Mouse (Mus musculus): ENCODE measurements around the gene Olfr625-ps1. TPM values are rescaled to one million over a fixed set of nuclear protein-coding genes. Genes with fewer than 3 reads are reported as not detected.

Gene Olfr625-ps1
- total RNA-seq (2014; rRNA removed; ENCODE audit: low replicate concordance) (not detected in 2 replicates), polyA plus RNA-seq (2015; fragmentation: Nextera tagmentation; extraction: Ambion mirVana) (not detected in 2 replicates)

GRCm38 (mm10) chr7:103682420-103682819 is at the start of gene Olfr625-ps1:
Gene Olfr625-ps1 (plus strand): TSS chr7:103682720.
- ATAC-seq (ENCODE audit: insufficient read depth, low read depth) (no peak), DNase-seq (ENCODE audit: low spot score) (no peak)
- Histone ChIP-seq H3K9ac (replicated peaks; ENCODE audit: low read depth, low read length) (no peak within 1 kb of the TSS), H3K9me3 (replicated peaks; ENCODE audit: control insufficient read depth, low read length) (no peaks in the 10 kb centered on the region), H3K4me3 (ENCODE audit: low read depth, low read length) (no peak within 1 kb of the TSS), H3K36me3 (replicated peaks; ENCODE audit: control insufficient read depth, insufficient read depth, low read length) (no peaks in the 10 kb centered on the region), H3K4me1 (ENCODE audit: control insufficient read depth, insufficient read depth) (no peaks in the 10 kb centered on the region), H3K27ac (ENCODE audit: low read depth) (no peak within 1 kb of the TSS), H3K4me2 (ENCODE audit: low read depth, low read length) (no peak within 1 kb of the TSS), H3K27me3 (ENCODE audit: control insufficient read depth, insufficient read depth, low read length) (no peaks in the 10 kb centered on the region)
- no peak for TF ChIP-seq CTCF (IDR thresholded peaks at IDR 0.05; ENCODE audit: low read depth)
- no peak for TF ChIP-seq EP300 (IDR thresholded peaks at IDR 0.05; ENCODE audit: low read depth)

DNA sequence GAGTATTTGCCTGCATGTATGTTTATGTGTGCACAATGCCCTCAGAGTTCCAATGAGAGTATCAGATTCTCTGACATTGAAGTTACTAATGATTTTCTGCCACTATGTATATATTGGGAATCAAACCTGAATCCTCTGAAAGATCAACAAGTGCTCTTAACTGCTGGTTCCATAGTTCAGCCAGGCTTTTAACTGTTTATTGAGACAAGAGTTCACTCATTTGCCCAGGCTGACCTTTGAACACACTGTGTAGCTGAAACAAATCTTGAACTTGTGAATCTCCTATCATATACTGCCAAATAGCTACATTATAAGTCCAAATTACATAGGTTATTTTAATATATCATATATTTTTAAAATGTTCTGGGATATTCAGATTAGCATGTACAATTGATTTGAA is 45.7 kb upstream of the Olfr625-ps1 start:
- DNase-seq (ENCODE audit: low spot score) (no peak), ATAC-seq (ENCODE audit: insufficient read depth, low read depth) (no peak)
- TF ChIP-seq EP300 (IDR thresholded peaks at IDR 0.05; ENCODE audit: low read depth) (no peak), CTCF (IDR thresholded peaks at IDR 0.05; ENCODE audit: low read depth) (no peak)
- Histone ChIP-seq H3K27me3 (ENCODE audit: control insufficient read depth, insufficient read depth, low read length) (no peaks in the 10 kb centered on the region), H3K27ac (ENCODE audit: low read depth) (no peak overlapping the region), H3K9ac (replicated peaks; ENCODE audit: low read depth, low read length) (no peak overlapping the region), H3K9me3 (replicated peaks; ENCODE audit: control insufficient read depth, low read length) (no peaks in the 10 kb centered on the region), H3K4me3 (ENCODE audit: low read depth, low read length) (no peak overlapping the region), H3K36me3 (replicated peaks; ENCODE audit: control insufficient read depth, insufficient read depth, low read length) (no peaks in the 10 kb centered on the region), H3K4me1 (ENCODE audit: control insufficient read depth, insufficient read depth) (no peaks in the 10 kb centered on the region), H3K4me2 (ENCODE audit: low read depth, low read length) (no peak overlapping the region)

GRCm38 (mm10) chr7:103642602-103643001 is 39.9 kb upstream of the Olfr625-ps1 start, which contains the start of gene Olfr622:
Gene Olfr622 (minus strand): TSS chr7:103642702.
- Histone ChIP-seq H3K27me3 (ENCODE audit: control insufficient read depth, insufficient read depth, low read length) (no peaks in the 10 kb centered on the region), H3K4me3 (ENCODE audit: low read depth, low read length) (no peak within 1 kb of the TSS), H3K9ac (replicated peaks; ENCODE audit: low read depth, low read length) (no peak within 1 kb of the TSS), H3K4me1 (ENCODE audit: control insufficient read depth, insufficient read depth) (no peaks in the 10 kb centered on the region), H3K36me3 (replicated peaks; ENCODE audit: control insufficient read depth, insufficient read depth, low read length) (no peaks in the 10 kb centered on the region), H3K9me3 (replicated peaks; ENCODE audit: control insufficient read depth, low read length) (no peaks in the 10 kb centered on the region), H3K27ac (ENCODE audit: low read depth) (no peak within 1 kb of the TSS), H3K4me2 (ENCODE audit: low read depth, low read length) (no peak within 1 kb of the TSS)
- 78% methylated on average over 1 of the region's 1 CpGs for WGBS
- no peak for TF ChIP-seq CTCF (IDR thresholded peaks at IDR 0.05; ENCODE audit: low read depth)
- no peak for TF ChIP-seq EP300 (IDR thresholded peaks at IDR 0.05; ENCODE audit: low read depth)
- DNase-seq (ENCODE audit: low spot score) (no peak), ATAC-seq (ENCODE audit: insufficient read depth, low read depth) (no peak)

- no peak for DNase-seq (ENCODE audit: low spot score)
- H3K9me3 ChIP-seq (replicated peaks; ENCODE audit: control insufficient read depth, low read length), result no peaks in the 10 kb centered on the region
- H3K9ac ChIP-seq (replicated peaks; ENCODE audit: low read depth, low read length), result no peak overlapping the region
- ATAC-seq (ENCODE audit: insufficient read depth, low read depth), result no peak
- no peak overlapping the region for H3K4me2 ChIP-seq (ENCODE audit: low read depth, low read length)
- H3K4me3 ChIP-seq (ENCODE audit: low read depth, low read length), result no peak overlapping the region
- no peak overlapping the region for H3K27ac ChIP-seq (ENCODE audit: low read depth)
- H3K4me1 ChIP-seq (ENCODE audit: control insufficient read depth, insufficient read depth), result no peaks in the 10 kb centered on the region
- H3K27me3 ChIP-seq (ENCODE audit: control insufficient read depth, insufficient read depth, low read length), result no peaks in the 10 kb centered on the region
- TF ChIP-seq CTCF (IDR thresholded peaks at IDR 0.05; ENCODE audit: low read depth), result no peak
- no peak for TF ChIP-seq EP300 (IDR thresholded peaks at IDR 0.05; ENCODE audit: low read depth)
- 78% methylated on average over 4 of the region's 4 CpGs for WGBS
- H3K36me3 ChIP-seq (replicated peaks; ENCODE audit: control insufficient read depth, insufficient read depth, low read length), result no peaks in the 10 kb centered on the region
Measured at GRCm38 (mm10) chr7:103644070-103644469, 38.5 kb upstream of the Olfr625-ps1 start.

GRCm38 (mm10) chr7:103663598-103663997 is 18.9 kb upstream of the Olfr625-ps1 start, which contains the start of gene Olfr623:
Gene Olfr623 (minus strand): TSS chr7:103663698.
- Histone ChIP-seq H3K36me3 (replicated peaks; ENCODE audit: control insufficient read depth, insufficient read depth, low read length) (no peaks in the 10 kb centered on the region), H3K27ac (ENCODE audit: low read depth) (no peak within 1 kb of the TSS), H3K4me3 (ENCODE audit: low read depth, low read length) (no peak within 1 kb of the TSS), H3K9ac (replicated peaks; ENCODE audit: low read depth, low read length) (no peak within 1 kb of the TSS), H3K4me1 (ENCODE audit: control insufficient read depth, insufficient read depth) (no peaks in the 10 kb centered on the region), H3K9me3 (replicated peaks; ENCODE audit: control insufficient read depth, low read length) (no peaks in the 10 kb centered on the region), H3K4me2 (ENCODE audit: low read depth, low read length) (no peak within 1 kb of the TSS), H3K27me3 (ENCODE audit: control insufficient read depth, insufficient read depth, low read length) (no peaks in the 10 kb centered on the region)
- TF ChIP-seq CTCF (IDR thresholded peaks at IDR 0.05; ENCODE audit: low read depth), result no peak
- TF ChIP-seq EP300 (IDR thresholded peaks at IDR 0.05; ENCODE audit: low read depth), result no peak
- ATAC-seq (ENCODE audit: insufficient read depth, low read depth) (no peak), DNase-seq (ENCODE audit: low spot score) (no peak)

- Histone ChIP-seq H3K27me3 (ENCODE audit: control insufficient read depth, insufficient read depth, low read length) (no peaks in the 10 kb centered on the region), H3K9me3 (replicated peaks; ENCODE audit: control insufficient read depth, low read length) (no peaks in the 10 kb centered on the region), H3K27ac (ENCODE audit: low read depth) (no peak within 1 kb of the TSS), H3K9ac (replicated peaks; ENCODE audit: low read depth, low read length) (no peak within 1 kb of the TSS), H3K4me2 (ENCODE audit: low read depth, low read length) (no peak within 1 kb of the TSS), H3K4me1 (ENCODE audit: control insufficient read depth, insufficient read depth) (no peaks in the 10 kb centered on the region), H3K4me3 (ENCODE audit: low read depth, low read length) (no peak within 1 kb of the TSS), H3K36me3 (replicated peaks; ENCODE audit: control insufficient read depth, insufficient read depth, low read length) (no peaks in the 10 kb centered on the region)
- WGBS, result 86% methylated on average over 2 of the region's 2 CpGs
- ATAC-seq (ENCODE audit: insufficient read depth, low read depth) (no peak), DNase-seq (ENCODE audit: low spot score) (no peak)
- TF ChIP-seq EP300 (IDR thresholded peaks at IDR 0.05; ENCODE audit: low read depth) (no peak), CTCF (IDR thresholded peaks at IDR 0.05; ENCODE audit: low read depth) (no peak)
Measured at GRCm38 (mm10) chr7:103671091-103671490, 11.4 kb upstream of the Olfr625-ps1 start, which contains the start of gene Olfr624. Gene Olfr624 (minus strand): TSS chr7:103671191.
